Mouse (Mus musculus) hematopoietic stem cell, adult 5-6 weeks (primary cell): ENCODE data around the gene Gtf2ird2. TPM values are rescaled to one million over a fixed set of nuclear protein-coding genes. Genes with fewer than 3 reads are reported as not detected.

Experiments used
- total RNA-seq: library from RNA; stranded (forward); fragments of 172-1452, 232-1000 nt; gene quantifications from 2 replicates; pipeline ENCODE4 v1.2.3, GENCODE M21; 2017

The Gtf2ird2 gene
- total RNA-seq, 1 experiment from 2014 or later: 11.9 TPM

Other genes with a start within 250 kb of the Gtf2ird2 start
- 1.2 and 2.1 TPM in 2 replicates for gene Castor2, start 84.3 kb upstream of the Gtf2ird2 start, total RNA-seq
- gene Rcc1l, start 7.2 kb upstream of the Gtf2ird2 start, total RNA-seq: 8.0 and 9.1 TPM in 2 replicates
- gene Ncf1, start 45.6 kb downstream of the Gtf2ird2 start, total RNA-seq: 61.2 and 107 TPM in 2 replicates
- 81.7 and 88.4 TPM in 2 replicates for gene Gtf2i, start 130.7 kb downstream of the Gtf2ird2 start, total RNA-seq